Mouse (Mus musculus) intestine, postnatal 0 days (tissue): Measurements from ENCODE around the gene Rnf126. TPM values are rescaled to one million over a fixed set of nuclear protein-coding genes. Genes with fewer than 3 reads are reported as not detected.

Experiments
- ATAC-seq: fragments of 200-750 bp; cut with Nextera tagmentation; 2 replicates; pipeline ENCODE4 v1.8.0; 2017; ENCODE audit warnings: mild to moderate bottlenecking, moderate TSS enrichment, moderate library complexity
- H3K27ac ChIP-seq: fragments of 300-500 bp; sonication (generic); 2 replicates; pipeline ENCODE4 v1.5.1; 2014; ENCODE audit warnings: mild to moderate bottlenecking, low read depth, low read length, moderate library complexity
- H3K27me3 ChIP-seq: fragments of 300-500 bp; sonication (generic); replicated peaks from 2 replicates; pipeline ENCODE4 v1.6.1; 2014; ENCODE audit warnings: low read length, mixed read lengths; ENCODE audit not compliant: control insufficient read depth, insufficient read depth
- H3K36me3 ChIP-seq: fragments of 300-500 bp; sonication (generic); 2 replicates; pipeline ENCODE4 v1.6.1; 2014; ENCODE audit warnings: mild to moderate bottlenecking, moderate library complexity; ENCODE audit not compliant: control insufficient read depth, insufficient read depth
- H3K4me1 ChIP-seq: fragments of 300-500 bp; sonication (generic); replicated peaks from 2 replicates; pipeline ENCODE4 v1.6.1; 2014; ENCODE audit warnings: antibody characterized with exemption, low read length, mixed read lengths; ENCODE audit not compliant: control insufficient read depth, insufficient read depth
- H3K4me2 ChIP-seq: fragments of 300-500 bp; sonication (generic); replicated peaks from 2 replicates; pipeline ENCODE4 v1.6.1; 2014; ENCODE audit warnings: low read depth, mild to moderate bottlenecking, moderate library complexity
- H3K4me3 ChIP-seq: fragments of 300-500 bp; sonication (generic); 2 replicates; pipeline ENCODE4 v1.5.1; 2014; ENCODE audit warnings: low read depth, low read length
- H3K9ac ChIP-seq: fragments of 300-500 bp; sonication (generic); 2 replicates; pipeline ENCODE4 v1.6.1; 2014; ENCODE audit warnings: mild to moderate bottlenecking, low read depth, low read length
- H3K9me3 ChIP-seq: fragments of 300-500 bp; sonication (generic); 2 replicates; pipeline ENCODE4 v1.6.1; 2016; ENCODE audit warnings: mixed run types; ENCODE audit not compliant: control insufficient read depth
- CTCF ChIP-seq: sonication (generic); IDR thresholded peaks from 2 replicates; pipeline ENCODE4 v1.5.1; 2016; ENCODE audit warnings: low read depth, mild to moderate bottlenecking, control low read depth, antibody characterized with exemption, moderate library complexity
- WGBS: fragments of 180-500 bp; shearing (Covaris S2); extraction: QIAGEN DNeasy Blood & Tissue Kit; methylation state at CpG from one replicate; pipeline ENCODE4 v1.1.7; 2014; 5-methylcytosine and 5-hydroxymethylcytosine counted together
- polyA plus RNA-seq: library from polyadenylated mRNA; unstranded; fragments of >200 nt; fragmentation: Nextera tagmentation; extraction: Ambion mirVana; gene quantifications from 2 replicates; pipeline ENCODE4 v1.2.1, GENCODE M21; 2015

Gene Rnf126
- polyA plus RNA-seq, 1 experiment from 2014 or later = 41.2 TPM

DNA sequence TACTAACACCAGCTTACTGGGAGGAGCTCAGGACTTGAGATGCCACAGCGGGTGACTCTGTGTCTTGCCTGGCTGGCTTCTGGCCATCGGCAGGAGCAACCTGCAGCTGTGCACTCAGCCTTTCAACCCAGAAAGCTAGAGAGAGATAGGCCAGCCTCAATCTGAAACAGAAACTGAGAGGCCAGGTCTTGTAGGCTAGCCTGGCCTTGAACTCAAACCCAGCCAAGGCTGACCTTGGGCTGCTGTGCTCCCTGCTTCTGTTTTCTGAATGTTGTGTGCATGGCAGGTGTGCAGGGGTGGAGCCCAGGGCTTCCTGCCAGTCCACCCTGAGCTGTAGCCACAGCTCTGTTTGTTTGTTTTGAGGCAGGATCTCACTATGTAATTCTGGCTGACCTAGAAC, 6.5 kb upstream of the Rnf126 start:
- Histone ChIP-seq H3K4me1 (no peaks in the 10 kb centered on the region), H3K27me3 (no peaks in the 10 kb centered on the region), H3K9ac (no peak overlapping the region), H3K4me2 (no peak overlapping the region), H3K4me3 (no peak overlapping the region), H3K36me3 (no peaks in the 10 kb centered on the region), H3K9me3 (0 out of 2 replicates have a peak, but pooled peaks cover 4% of the 10 kb centered on the region), H3K27ac (no peak overlapping the region)
- ATAC-seq = no peak
- no peak for TF ChIP-seq CTCF
- 86% methylated on average over 2 of the region's 2 CpGs for WGBS

GRCm38 (mm10) chr10:79772320-79772719, 5.6 kb upstream of the Rnf126 start:
- Histone ChIP-seq H3K9ac (no peak overlapping the region), H3K36me3 (no peaks in the 10 kb centered on the region), H3K4me3 (no peak overlapping the region), H3K27me3 (no peaks in the 10 kb centered on the region), H3K4me2 (no peak overlapping the region), H3K4me1 (no peaks in the 10 kb centered on the region), H3K9me3 (0 out of 2 replicates have a peak, but pooled peaks cover 4% of the 10 kb centered on the region), H3K27ac (no peak overlapping the region)
- 89% methylated on average over 3 of the region's 3 CpGs for WGBS
- TF ChIP-seq CTCF = peak; percentile 44
- no peak for ATAC-seq

DNA sequence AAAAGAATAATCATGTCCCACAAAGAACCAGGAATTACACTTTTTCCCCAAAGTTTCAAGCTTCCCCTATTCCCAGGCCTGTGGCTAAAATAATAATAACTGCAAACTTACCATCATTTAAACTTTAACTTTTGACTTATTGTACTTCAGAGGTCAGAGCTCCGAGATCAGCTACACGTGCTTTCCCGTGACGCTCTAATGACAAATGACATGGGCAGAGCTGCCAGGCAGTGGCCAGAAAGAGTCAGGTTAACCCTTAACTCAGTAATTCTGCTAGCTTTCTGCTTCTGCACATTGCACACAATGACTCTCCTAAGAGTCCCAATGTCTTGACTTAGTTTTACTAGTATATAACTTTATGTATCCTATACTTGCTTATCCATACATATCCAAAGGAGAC, 2.6 kb upstream of the Rnf126 start:
- no peak overlapping the region for H3K27ac ChIP-seq
- ATAC-seq = no peak
- no peak overlapping the region for H3K4me2 ChIP-seq
- no peak overlapping the region for H3K9ac ChIP-seq
- 38% methylated on average over 4 of the region's 4 CpGs for WGBS
- H3K4me3 ChIP-seq = no peak overlapping the region
- no peaks in the 10 kb centered on the region for H3K27me3 ChIP-seq
- no peak for TF ChIP-seq CTCF
- H3K36me3 ChIP-seq = no peaks in the 10 kb centered on the region
- H3K9me3 ChIP-seq = no peaks in the 10 kb centered on the region
- H3K4me1 ChIP-seq = peaks cover 4% of the 10 kb centered on the region; the same call in 1 of the 2 replicates

GRCm38 (mm10) chr10:79768400-79768799, 1.6 kb upstream of the Rnf126 start:
- ATAC-seq = no peak
- Histone ChIP-seq H3K4me3 (no peak overlapping the region), H3K27ac (no peak overlapping the region), H3K4me1 (peaks cover 4% of the 10 kb centered on the region; the same call in 1 of the 2 replicates), H3K4me2 (no peak overlapping the region; the same call in 1 of the 2 replicates), H3K27me3 (no peaks in the 10 kb centered on the region), H3K36me3 (no peaks in the 10 kb centered on the region), H3K9me3 (no peaks in the 10 kb centered on the region), H3K9ac (no peak overlapping the region)
- peak; percentile 96 for TF ChIP-seq CTCF
- 3% methylated on average over 5 of the region's 5 CpGs for WGBS

- peak; percentile 41 for ATAC-seq
- peaks cover 2% of the 10 kb centered on the region; the same call in 1 of the 2 replicates for H3K36me3 ChIP-seq
- H3K9ac ChIP-seq = no peak overlapping the region
- H3K4me3 ChIP-seq = peak overlapping the region; percentile 91
- H3K27me3 ChIP-seq = no peaks in the 10 kb centered on the region
- peak overlapping the region; percentile 90 for H3K27ac ChIP-seq
- H3K4me1 ChIP-seq = peaks cover 4% of the 10 kb centered on the region; the same call in 1 of the 2 replicates
- no peaks in the 10 kb centered on the region for H3K9me3 ChIP-seq
- no peak for TF ChIP-seq CTCF
- WGBS = 10% methylated on average over 40 of the region's 40 CpGs
- H3K4me2 ChIP-seq = peak overlapping the region; percentile 83
Measured at GRCm38 (mm10) chr10:79767372-79768244, 856 bp upstream of the Rnf126 start.

DNA sequence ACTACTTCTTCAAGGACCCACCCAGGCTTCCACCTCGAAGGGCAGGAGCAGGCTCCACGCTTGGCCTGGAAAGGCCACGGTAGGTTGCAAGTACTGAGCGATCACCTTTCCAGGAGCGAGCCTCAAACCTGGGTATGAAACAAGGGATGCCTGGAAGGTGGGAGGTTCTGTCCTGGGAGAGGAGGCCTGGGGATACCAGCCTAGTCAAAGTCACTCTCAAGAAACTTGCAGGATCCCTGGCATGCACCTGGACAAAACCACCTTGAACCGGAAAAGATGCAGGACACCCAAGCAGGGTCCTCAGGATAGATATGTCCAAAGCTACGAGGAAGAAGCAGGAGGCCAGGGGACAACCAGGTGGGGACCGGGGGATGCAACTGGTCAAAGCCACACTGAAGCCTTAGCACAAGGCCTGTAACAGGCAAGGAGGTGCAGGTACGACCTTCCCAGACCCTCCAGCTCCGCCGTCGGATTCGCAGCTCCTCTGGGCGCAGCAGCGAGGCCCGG, 698 bp downstream of the Rnf126 start:
- peak overlapping the region; percentile 83 for H3K4me2 ChIP-seq
- H3K36me3 ChIP-seq = peaks cover 17% of the 10 kb centered on the region
- peak overlapping the region; percentile 94 for H3K9ac ChIP-seq
- whole genome bisulfite sequencing = 3% methylated on average over 16 of the region's 16 CpGs
- no peak for ATAC-seq
- H3K4me3 ChIP-seq = peak overlapping the region; percentile 91
- no peak for TF ChIP-seq CTCF
- H3K27me3 ChIP-seq = no peaks in the 10 kb centered on the region
- no peaks in the 10 kb centered on the region for H3K9me3 ChIP-seq
- peaks cover 4% of the 10 kb centered on the region; the same call in 1 of the 2 replicates for H3K4me1 ChIP-seq
- peak overlapping the region; percentile 90; the same call in 1 of the 2 replicates for H3K27ac ChIP-seq
